Mouse (Mus musculus) lung, embryonic 14.5 days (tissue): ENCODE measurements at regions not wholly inside any gene's neighbourhood (a gene's known extent, or its start where the extent isn't known, plus 50 kb on each side); places are given as distances from the start of the nearest gene placed in this dataset.
A peak's percentile ranks its signal among the peaks of the same experiment; 100 is the strongest.

Experiments
- ATAC-seq: fragments of 200-750 bp; cut with Nextera tagmentation; 2 replicates; pipeline ENCODE4 v1.8.0; 2017; ENCODE audit warnings: mild to moderate bottlenecking, moderate TSS enrichment, moderate library complexity; ENCODE audit not compliant: insufficient read depth
- DNase-seq: peaks from one replicate; pipeline ENCODE4 v3.0.0-alpha.2; 2015
- H3K27ac ChIP-seq: fragments of 300-500 bp; sonication (generic); 2 replicates; pipeline ENCODE4 v1.5.1; 2014; ENCODE audit warnings: low read depth, mild to moderate bottlenecking, moderate library complexity
- H3K27me3 ChIP-seq: fragments of 300-500 bp; sonication (generic); 2 replicates; pipeline ENCODE4 v1.6.1; 2014; ENCODE audit warnings: low read length, control low read depth; ENCODE audit not compliant: insufficient read depth
- H3K36me3 ChIP-seq: fragments of 300-500 bp; sonication (generic); 2 replicates; pipeline ENCODE4 v1.6.1; 2014; ENCODE audit warnings: control low read depth; ENCODE audit not compliant: insufficient read depth
- H3K4me1 ChIP-seq: fragments of 300-500 bp; sonication (generic); 2 replicates; pipeline ENCODE4 v1.6.1; 2014; ENCODE audit warnings: antibody characterized with exemption, control low read depth; ENCODE audit not compliant: insufficient read depth
- H3K4me2 ChIP-seq: fragments of 300-500 bp; sonication (generic); 2 replicates; pipeline ENCODE4 v1.6.1; 2014; ENCODE audit warnings: mild to moderate bottlenecking
- H3K4me3 ChIP-seq: fragments of 300-500 bp; sonication (generic); 2 replicates; pipeline ENCODE4 v1.5.1; 2014; ENCODE audit warnings: low read depth, low read length
- H3K9ac ChIP-seq: fragments of 300-500 bp; sonication (generic); 2 replicates; pipeline ENCODE4 v1.6.1; 2014
- H3K9me3 ChIP-seq: fragments of 300-500 bp; sonication (generic); 2 replicates; pipeline ENCODE4 v1.6.1; 2016; ENCODE audit warnings: low read depth, low read length, control low read depth
- CTCF ChIP-seq: IDR thresholded peaks from 2 replicates; pipeline ENCODE4 v1.5.1; 2016; ENCODE audit warnings: antibody characterized with exemption, low read depth
- whole genome bisulfite sequencing: fragments of 180-500 bp; shearing (Covaris S2); extraction: QIAGEN DNeasy Blood & Tissue Kit; methylation state at CpG from one replicate; pipeline ENCODE4 v1.1.7; 2014; 5-methylcytosine and 5-hydroxymethylcytosine counted together

GRCm38 (mm10) chr1:91611281-91611680, 70.9 kb downstream of the Asb1 start:
- WGBS = 45% methylated on average over 13 of the region's 13 CpGs
- DNase-seq (no peak), ATAC-seq (peak; percentile 45; the same call in 1 of the 2 replicates)
- Histone ChIP-seq H3K9ac (no peak overlapping the region), H3K4me2 (peak overlapping the region; percentile 19; the same call in 1 of the 2 replicates), H3K27me3 (no peaks in the 10 kb centered on the region), H3K36me3 (no peaks in the 10 kb centered on the region), H3K27ac (no peak overlapping the region), H3K4me3 (no peak overlapping the region), H3K4me1 (peaks cover 15% of the 10 kb centered on the region; the same call in 1 of the 2 replicates), H3K9me3 (no peaks in the 10 kb centered on the region)
- TF ChIP-seq CTCF = no peak

- H3K4me3 ChIP-seq = no peak overlapping the region
- H3K27me3 ChIP-seq = no peaks in the 10 kb centered on the region
- no peak overlapping the region for H3K9ac ChIP-seq
- peaks cover 15% of the 10 kb centered on the region; the same call in 1 of the 2 replicates for H3K4me1 ChIP-seq
- ATAC-seq (peak; percentile 42; the same call in 1 of the 2 replicates), DNase-seq (peak; percentile 56)
- no peaks in the 10 kb centered on the region for H3K36me3 ChIP-seq
- no peak overlapping the region for H3K27ac ChIP-seq
- H3K4me2 ChIP-seq = peak overlapping the region; percentile 19; the same call in 1 of the 2 replicates
- no peak for TF ChIP-seq CTCF
- H3K9me3 ChIP-seq = no peaks in the 10 kb centered on the region
- 33% methylated on average over 16 of the region's 16 CpGs for WGBS
Measured at GRCm38 (mm10) chr1:91611694-91612093, 71.3 kb downstream of the Asb1 start.

- ATAC-seq = no peak
- Histone ChIP-seq H3K36me3 (no peaks in the 10 kb centered on the region), H3K4me1 (peaks cover 15% of the 10 kb centered on the region; the same call in 1 of the 2 replicates), H3K9me3 (no peaks in the 10 kb centered on the region), H3K27ac (no peak overlapping the region; the same call in 1 of the 2 replicates), H3K9ac (no peak overlapping the region), H3K27me3 (no peaks in the 10 kb centered on the region), H3K4me3 (no peak overlapping the region), H3K4me2 (no peak overlapping the region)
- WGBS = 38% methylated on average over 3 of the region's 3 CpGs
- no peak for TF ChIP-seq CTCF
- DNase-seq = peak; percentile 19
Measured at GRCm38 (mm10) chr1:91612912-91613311, 72.6 kb downstream of the Asb1 start.

- 50% methylated on average over 5 of the region's 5 CpGs for WGBS
- Histone ChIP-seq H3K4me1 (peaks cover 15% of the 10 kb centered on the region; the same call in 1 of the 2 replicates), H3K27me3 (no peaks in the 10 kb centered on the region), H3K4me2 (no peak overlapping the region), H3K4me3 (no peak overlapping the region), H3K9me3 (no peaks in the 10 kb centered on the region), H3K9ac (no peak overlapping the region), H3K27ac (no peak overlapping the region), H3K36me3 (no peaks in the 10 kb centered on the region)
- ATAC-seq (no peak), DNase-seq (no peak)
- no peak for TF ChIP-seq CTCF
Measured at GRCm38 (mm10) chr1:91615396-91615795, 75.1 kb downstream of the Asb1 start.

- H3K4me2 ChIP-seq = no peak overlapping the region
- no peak for DNase-seq
- H3K4me3 ChIP-seq = no peak overlapping the region
- WGBS = 70% methylated on average over 14 of the region's 14 CpGs
- no peak for TF ChIP-seq CTCF
- no peak overlapping the region for H3K27ac ChIP-seq
- no peaks in the 10 kb centered on the region for H3K27me3 ChIP-seq
- no peak overlapping the region for H3K9ac ChIP-seq
- ATAC-seq = no peak
- no peaks in the 10 kb centered on the region for H3K4me1 ChIP-seq
- H3K9me3 ChIP-seq = no peaks in the 10 kb centered on the region
- no peaks in the 10 kb centered on the region for H3K36me3 ChIP-seq
Measured at GRCm38 (mm10) chr1:91618527-91619135, 78.3 kb downstream of the Asb1 start.

- ATAC-seq (no peak), DNase-seq (no peak)
- Histone ChIP-seq H3K4me2 (no peak overlapping the region), H3K27ac (no peak overlapping the region), H3K9me3 (no peaks in the 10 kb centered on the region), H3K4me1 (no peaks in the 10 kb centered on the region), H3K9ac (no peak overlapping the region), H3K36me3 (no peaks in the 10 kb centered on the region), H3K4me3 (no peak overlapping the region), H3K27me3 (no peaks in the 10 kb centered on the region)
- 63% methylated on average over 5 of the region's 5 CpGs for WGBS
- no peak for TF ChIP-seq CTCF
Measured at GRCm38 (mm10) chr1:91621141-91621540, 80.8 kb downstream of the Asb1 start.

GRCm38 (mm10) chr1:91622874-91623273, 82.5 kb downstream of the Asb1 start:
- DNase-seq = no peak
- no peak for TF ChIP-seq CTCF

More at GRCm38 (mm10) chr1:91622874-91623273, 82.5 kb downstream of the Asb1 start:
- H3K9me3 ChIP-seq = no peaks in the 10 kb centered on the region
- 77% methylated on average over 5 of the region's 5 CpGs for WGBS
- H3K4me1 ChIP-seq = no peaks in the 10 kb centered on the region
- no peak overlapping the region for H3K9ac ChIP-seq
- H3K27ac ChIP-seq = no peak overlapping the region
- no peaks in the 10 kb centered on the region for H3K36me3 ChIP-seq
- H3K27me3 ChIP-seq = no peaks in the 10 kb centered on the region
- no peak overlapping the region for H3K4me3 ChIP-seq
- H3K4me2 ChIP-seq = no peak overlapping the region
- no peak for ATAC-seq
